In genomic region chr6:48593158-48594042, GRCm38 (mm10) we compare ENCODE assay signal across 8 mouse cellular contexts. TPM values are rescaled to one million over a fixed set of nuclear protein-coding genes. Genes with fewer than 3 reads are reported as not detected.
DNase-seq lines count a peak whose midpoint lies in the region; ATAC-seq and TF ChIP-seq lines count a peak whose summit lies in the region.

TSS of gene Repin1 (plus strand) at chr6:48593883.
TSS of gene Gm44965 (plus strand) at chr6:48593941.

- TF ChIP-seq CTCF in Patski (IDR thresholded peaks at IDR 0.05) = no peak

- peaks cover 25% of the 10 kb centered on the region for H3K9me3 ChIP-seq in hindbrain, embryonic 14.5 days (ENCODE audit: control insufficient read depth, low read length)

- CTCF ChIA-PET in Patski (lab: Charles Lee) = interaction anchor here (0.6 to 2.7 kb wide), 10 partner anchors 8 to 53 kb away, joined by 3 to 20 read pairs (median 4); partner anchors contain the start of genes Gimap8 and Zfp775

- peak; percentile 77 for ATAC-seq in Patski
- ATAC-seq in hindbrain, embryonic 14.5 days (ENCODE audit: low FRiP score) = peak; percentile 92

- peak within 1 kb of the TSS; percentile 82 for H3K9ac ChIP-seq in hindbrain, embryonic 14.5 days

- H3K27me3 ChIP-seq in Patski = no peaks in the 10 kb centered on the region
- no peaks in the 10 kb centered on the region for H3K27me3 ChIP-seq in hindbrain, embryonic 14.5 days (ENCODE audit: control insufficient read depth, insufficient read depth, low read length)

- H3K4me1 ChIP-seq in hindbrain, embryonic 14.5 days (replicated peaks; ENCODE audit: control insufficient read depth, insufficient read depth, low read length) = peaks cover 18% of the 10 kb centered on the region

- WGBS in hindbrain, embryonic 14.5 days = 4% methylated on average over 45 of the region's 45 CpGs

- peak within 1 kb of the TSS; percentile 70 for H3K4me3 ChIP-seq in hindbrain, embryonic 14.5 days (replicated peaks; ENCODE audit: low read length)

- H3K36me3 ChIP-seq in hindbrain, embryonic 14.5 days (replicated peaks; ENCODE audit: control insufficient read depth, insufficient read depth) = peaks cover 31% of the 10 kb centered on the region

- H3K27ac ChIP-seq in hindbrain, embryonic 14.5 days = peak within 1 kb of the TSS; percentile 94

- in situ Hi-C loops in Patski (cut with MboI; ENCODE audit: low pct_unique_long_range_greater_than_20kb) = no loop called here

- peak; percentile 64 for DNase-seq in Patski (ENCODE audit: low read depth, low spot score)
- DNase-seq in cerebellum, postnatal 14 days = peak; percentile 99 to 100
- peak; percentile 92 to 93 for DNase-seq in frontal cortex, postnatal 36 days (ENCODE audit: low spot score in 2 of 2)
- DNase-seq in hindbrain, embryonic 14.5 days (ENCODE audit: low spot score) = peak; percentile 87
- peak; percentile 91 to 93 for DNase-seq in layer of hippocampus, postnatal 36 days
- DNase-seq in lung, postnatal 14 days = peak; percentile 89
- DNase-seq in ovary, postnatal 14 days (ENCODE audit: low spot score) = peak; percentile 95
- DNase-seq in thymus, postnatal 10 days (ENCODE audit: low spot score in 2 of 2) = peak; percentile 62 to 63

- H3K4me2 ChIP-seq in hindbrain, embryonic 14.5 days (replicated peaks) = peak within 1 kb of the TSS; percentile 72

- POLR2A ChIA-PET in Patski (lab: Charles Lee) = interaction anchor here (0.6 to 2.7 kb wide), 8 partner anchors 10 to 221 kb away, joined by 3 to 24 read pairs (median 3); partner anchors contain the start of gene AI854703

RNA-seq across cellular contexts. Expression of gene Repin1, which starts in this region (rescaled TPM):
- 44.2 TPM for polyA plus RNA-seq in Patski (2021)
- polyA plus RNA-seq in hindbrain, embryonic 14.5 days (2014; fragmentation: Nextera tagmentation; extraction: Ambion mirVana) = 37.4 and 41.7 TPM in 2 replicates
- 10 to 100 TPM; 43.6 to 47.5 TPM for total RNA-seq in layer of hippocampus, postnatal 36 days (2021)

RNA-seq across cellular contexts. Expression of gene Gm44965, which starts in this region (rescaled TPM):
- 0.62 TPM for polyA plus RNA-seq in Patski (2021)
- polyA plus RNA-seq in hindbrain, embryonic 14.5 days (2014; fragmentation: Nextera tagmentation; extraction: Ambion mirVana) = 0.74 and 0.78 TPM in 2 replicates
- not detected for total RNA-seq in layer of hippocampus, postnatal 36 days (2021)

Comparison
In these comparisons a context has a peak if more than half of its experiments do, and no peak if none do; other contexts are left out.
1. Peak in every context shown above with its lines: DNase-seq, ATAC-seq, H3K4me3 ChIP-seq and H3K27ac ChIP-seq.